Mouse (Mus musculus) left cerebral cortex, adult 11 months (tissue): ENCODE data around the gene Sord.
"Not testable (repeated sequence)": the region's sequence is repeated elsewhere in the genome, so short reads cannot be mapped to it uniquely, and the experiment has no call there.

Source experiments
- DNase-seq: peaks from one replicate; pipeline ENCODE4 v3.0.0; 2022; ENCODE audit warnings: low spot score

Gene Sord

DNA sequence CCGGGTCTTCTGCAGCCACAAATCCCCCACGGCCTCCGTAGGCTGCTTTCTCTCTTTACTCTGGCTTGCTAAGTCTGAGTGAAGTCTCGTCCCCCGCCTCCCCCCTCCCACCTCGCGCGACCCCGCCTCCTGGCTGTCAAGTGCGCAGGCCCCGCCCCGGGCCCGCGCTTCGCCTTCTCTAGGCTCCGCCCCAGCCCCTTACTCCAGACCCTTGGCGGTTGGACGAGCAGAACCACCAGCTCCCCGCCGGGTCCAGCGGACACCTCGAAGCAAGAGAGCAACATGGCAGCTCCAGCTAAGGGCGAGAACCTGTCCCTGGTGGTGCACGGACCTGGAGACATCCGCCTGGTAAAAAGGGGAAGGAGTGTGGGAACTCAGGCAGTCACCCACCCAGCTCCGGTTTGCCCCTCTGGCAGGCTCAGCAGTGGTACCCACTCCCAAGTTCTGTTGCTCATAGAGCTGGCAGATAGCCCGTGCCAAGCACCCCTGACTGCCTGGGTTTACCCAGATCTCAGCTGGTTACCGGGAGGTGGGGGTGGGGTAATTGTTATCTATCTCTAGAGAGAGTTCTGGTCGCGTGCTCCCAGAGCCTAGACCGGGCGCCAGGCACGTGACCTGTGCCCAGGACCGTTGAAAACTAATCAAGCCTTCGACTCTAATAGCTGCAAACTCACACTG lies at the start of gene Sord:
Gene Sord (plus strand): TSS at position 139 of the 678 bp plus-strand sequence.
- DNase-seq = peak; percentile 50

DNA sequence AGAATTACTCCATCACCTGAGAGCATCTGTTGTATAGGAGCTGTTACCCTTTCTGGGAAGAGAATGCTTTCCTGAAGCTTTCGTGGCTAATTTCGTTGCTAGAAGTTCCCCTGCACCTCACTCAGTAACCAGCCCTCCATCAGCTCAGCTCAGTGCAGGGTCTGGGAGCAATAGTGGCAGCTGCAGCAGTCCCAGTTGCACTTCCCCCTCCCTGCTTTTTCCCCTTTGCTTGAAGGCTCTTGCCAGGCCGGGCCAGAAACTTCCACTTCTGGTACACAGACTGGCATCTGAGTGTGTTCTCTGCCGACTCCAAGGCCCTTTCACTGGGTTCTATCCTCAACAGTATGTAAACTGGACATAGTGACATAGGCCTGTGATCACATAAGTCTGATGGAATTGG lies 49.5 kb upstream of the Sord start:
- no peak for DNase-seq

DNA sequence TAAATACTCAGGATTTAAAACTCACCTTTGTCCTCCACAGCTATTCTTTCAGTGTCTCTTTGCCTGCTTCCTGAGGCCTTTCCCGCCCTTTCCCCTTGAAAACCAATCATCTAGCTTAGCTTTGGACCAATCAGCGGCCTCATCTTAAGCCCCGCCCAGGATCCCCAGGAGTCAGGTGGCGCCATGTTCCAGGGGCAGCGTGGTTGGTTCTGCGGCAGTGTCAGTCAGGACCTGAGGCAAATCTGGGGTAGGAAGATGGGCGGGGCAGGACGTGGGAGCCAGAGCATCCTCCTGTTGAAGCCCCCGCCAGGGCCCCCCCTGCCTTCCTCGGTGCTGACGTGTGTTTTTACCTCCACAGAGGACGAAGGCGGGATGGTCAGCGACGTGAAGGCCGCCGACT lies 48.4 kb upstream of the Sord start, which contains the start of the genes Patl2 and Terb2:
Gene Patl2 (minus strand): TSS at position 84 of the 400 bp plus-strand sequence.
Gene Terb2 (plus strand): TSS at position 167 of the 400 bp plus-strand sequence.
- DNase-seq = no peak

DNA sequence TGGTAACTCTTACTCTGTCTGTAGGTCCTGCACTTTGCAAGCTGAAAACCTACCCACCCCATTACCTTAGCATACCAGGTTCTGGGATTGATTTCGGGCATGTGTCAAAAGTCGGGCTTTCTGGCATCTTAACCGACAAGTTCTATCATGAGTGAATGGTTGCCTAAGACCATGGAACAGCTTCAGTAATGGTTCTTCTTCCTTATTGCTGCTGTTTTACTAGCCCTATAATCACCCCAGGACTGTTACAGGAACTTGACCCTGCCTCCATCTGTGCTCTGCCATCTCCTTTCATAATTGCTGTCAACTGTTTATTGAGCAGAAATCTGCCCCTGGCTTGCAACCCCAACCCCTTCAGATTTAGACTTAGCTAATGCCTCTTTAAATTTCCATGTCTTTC lies 47.8 kb upstream of the Sord start:
- no peak for DNase-seq

DNA sequence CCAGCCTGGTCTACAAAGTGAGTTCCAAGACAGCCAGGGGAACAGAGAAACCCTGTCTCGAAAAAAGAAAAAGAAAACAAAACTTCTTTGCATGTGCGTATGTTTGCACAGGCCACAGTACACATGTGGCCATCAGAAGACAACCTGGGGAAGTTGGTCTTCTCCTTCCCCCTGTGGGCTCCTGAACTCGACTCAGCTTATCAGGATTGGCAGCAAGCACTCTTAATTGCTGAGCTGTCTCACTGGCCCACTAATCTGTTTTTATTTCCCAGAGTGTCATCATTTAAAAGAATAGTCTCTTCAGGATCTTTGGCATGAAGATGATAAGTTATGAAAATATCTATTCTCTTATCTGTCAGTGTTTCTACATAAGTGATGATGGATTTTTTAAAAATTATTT lies 42.7 kb upstream of the Sord start:
- no peak for DNase-seq

DNA sequence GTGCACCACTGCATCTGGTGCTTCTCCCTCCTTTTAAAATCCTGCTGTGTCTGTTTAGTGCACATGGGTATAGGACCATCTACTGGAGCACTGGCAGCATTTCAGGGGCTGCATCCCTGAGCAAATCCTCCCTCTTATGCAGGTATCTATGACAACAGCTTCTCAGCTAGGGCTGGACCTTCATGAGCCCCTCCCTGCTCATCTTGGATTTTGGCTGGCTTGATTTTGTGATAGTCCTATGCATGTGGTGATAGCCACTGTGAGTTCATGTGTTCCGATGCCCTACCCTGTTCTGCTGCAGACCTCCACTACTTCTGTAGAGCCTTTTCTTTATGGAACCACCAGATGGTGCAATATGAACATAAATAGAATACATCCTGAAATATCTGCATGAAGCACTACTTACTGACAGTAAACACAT lies 40.0 kb upstream of the Sord start:
- no peak for DNase-seq

DNA sequence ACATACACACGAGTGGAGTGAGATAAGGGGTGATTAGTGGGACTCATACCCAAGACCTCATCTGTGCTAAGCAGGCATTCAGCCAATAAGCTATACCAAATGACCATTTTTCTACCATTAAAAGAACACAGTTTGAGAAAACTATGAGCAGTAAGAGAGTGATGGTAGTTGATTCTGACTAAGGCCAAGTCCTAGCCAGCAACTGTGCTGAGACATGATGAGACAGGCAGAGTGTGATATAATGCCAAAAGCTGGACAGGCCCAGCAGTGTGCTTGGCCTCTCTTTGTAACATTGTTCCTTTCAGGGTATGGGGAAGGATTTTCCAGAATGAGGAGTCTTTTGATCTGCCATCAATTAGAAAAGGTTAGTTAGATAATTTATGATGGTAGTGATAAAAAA lies 33.0 kb upstream of the Sord start:
- no peak for DNase-seq

DNA sequence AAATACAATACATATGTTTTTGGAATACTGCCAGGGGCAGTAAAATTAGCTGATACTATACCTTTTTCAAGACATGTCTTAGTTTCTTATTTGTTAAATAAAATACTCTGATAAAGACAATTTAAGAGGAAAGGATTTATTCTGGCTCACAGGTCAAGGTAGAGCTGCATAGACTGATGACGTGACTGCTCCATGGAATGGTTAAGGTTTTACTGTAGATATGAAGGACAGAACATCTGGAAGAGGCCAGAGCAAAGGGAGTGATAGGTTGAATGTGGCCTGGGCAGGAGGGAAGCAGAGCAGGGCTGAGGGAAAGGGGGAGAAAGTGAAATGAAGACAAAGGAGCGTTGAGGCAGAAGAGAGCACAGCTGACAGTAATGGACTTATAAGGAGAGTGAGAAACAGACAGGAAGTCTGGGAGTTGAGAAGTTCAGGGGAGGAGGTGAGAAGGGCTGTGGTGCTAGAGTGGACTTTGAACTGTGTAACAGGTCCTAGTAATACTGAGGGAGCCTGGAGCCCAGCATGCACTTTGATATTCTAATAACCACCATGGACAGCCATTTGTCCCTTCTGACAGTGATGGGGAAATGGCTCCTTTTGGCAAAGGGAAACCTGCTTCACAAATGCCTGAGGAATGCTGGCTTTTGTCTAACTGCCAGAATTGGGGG lies 28.0 kb upstream of the Sord start:
- DNase-seq = no peak

DNA sequence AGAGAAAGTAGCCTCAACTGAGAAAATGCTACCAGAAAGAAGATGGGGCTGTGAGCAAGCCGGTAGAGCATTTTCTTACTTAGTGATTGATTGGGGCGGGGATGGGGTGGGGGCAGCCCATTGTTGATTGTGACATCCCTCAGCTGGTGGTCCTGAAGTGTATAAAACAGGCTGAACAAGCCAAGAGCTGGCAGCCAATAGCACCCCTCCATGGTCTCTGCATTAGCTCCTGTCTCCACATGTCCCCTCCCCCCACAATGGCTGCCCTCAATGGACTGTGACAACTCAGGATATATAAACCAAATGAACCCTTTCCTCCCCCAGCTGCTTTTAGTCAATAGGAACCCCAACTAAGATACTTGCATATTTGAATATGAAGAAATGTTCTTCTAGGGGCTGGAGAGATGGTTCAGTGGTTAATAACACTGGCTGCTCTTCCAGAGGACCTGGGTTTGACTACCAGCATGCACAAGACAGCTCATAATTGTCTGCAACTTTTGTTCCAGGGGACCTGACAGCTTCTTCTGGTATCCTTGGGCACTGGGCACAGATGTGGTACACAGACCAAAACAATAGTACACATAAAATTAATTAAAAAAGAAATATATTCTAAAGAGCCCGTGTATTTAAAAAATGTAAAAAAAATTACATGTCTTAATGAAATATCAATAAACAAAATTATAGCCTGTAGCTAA lies 23.9 kb upstream of the Sord start:
- no peak for DNase-seq

DNA sequence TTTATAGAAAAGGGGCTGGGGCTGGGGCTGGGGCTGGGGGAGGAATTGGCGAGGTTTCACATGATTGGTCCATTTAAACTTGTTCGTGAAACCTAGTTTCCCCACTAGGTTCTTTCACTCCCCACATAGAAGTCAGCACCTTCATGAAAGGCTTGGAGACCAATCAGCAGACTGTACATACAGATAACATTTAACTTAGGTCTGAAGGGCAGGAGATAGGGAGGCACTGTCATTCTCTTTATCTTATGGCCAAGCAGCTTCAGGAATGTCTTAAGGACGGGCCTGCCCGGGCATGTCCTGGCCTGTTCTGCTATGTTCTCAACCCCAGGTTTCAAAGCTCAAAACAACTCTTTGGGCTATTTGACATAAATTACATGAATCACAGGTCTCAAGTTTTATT lies 17.5 kb upstream of the Sord start:
- not testable (repeated sequence) for DNase-seq

DNA sequence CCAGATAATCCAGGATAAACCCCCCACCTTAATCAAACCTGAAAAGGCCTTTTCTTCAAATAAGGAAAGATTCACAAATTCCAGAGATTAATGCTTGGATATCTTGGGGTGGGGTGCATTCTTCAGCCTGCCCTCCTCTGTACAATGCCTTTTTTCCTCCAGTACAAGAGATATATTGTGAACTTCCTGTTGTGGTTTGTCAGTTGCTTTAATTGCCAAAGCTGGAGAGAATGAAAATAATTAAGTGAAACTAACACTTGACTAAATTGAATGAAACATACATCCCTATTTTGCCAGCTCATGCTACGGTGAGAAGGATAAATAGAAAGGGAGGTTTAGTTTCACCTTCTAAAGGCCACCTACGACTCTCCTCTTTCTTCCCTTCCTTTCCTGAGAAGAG lies 16.3 kb upstream of the Sord start:
- no peak for DNase-seq

DNA sequence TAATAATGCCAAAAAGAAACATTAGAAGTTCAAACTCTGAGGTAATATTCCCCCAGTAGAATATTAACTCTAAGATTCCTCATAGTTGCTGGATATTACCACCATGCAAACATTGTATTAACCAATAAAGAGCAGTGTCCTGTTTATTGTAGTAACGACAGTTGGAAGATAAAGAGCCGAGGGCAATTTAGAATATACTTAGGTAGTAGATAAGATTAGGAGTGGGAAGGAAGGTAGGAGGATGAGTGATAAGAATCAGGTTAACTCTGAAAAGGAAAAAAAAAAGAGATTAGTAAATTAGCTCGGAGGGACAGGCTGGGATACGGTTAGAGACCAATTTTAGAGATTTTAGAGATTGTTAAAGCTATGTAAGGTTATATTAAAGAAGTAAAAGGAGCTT lies 13.2 kb upstream of the Sord start:
- DNase-seq = no peak

DNA sequence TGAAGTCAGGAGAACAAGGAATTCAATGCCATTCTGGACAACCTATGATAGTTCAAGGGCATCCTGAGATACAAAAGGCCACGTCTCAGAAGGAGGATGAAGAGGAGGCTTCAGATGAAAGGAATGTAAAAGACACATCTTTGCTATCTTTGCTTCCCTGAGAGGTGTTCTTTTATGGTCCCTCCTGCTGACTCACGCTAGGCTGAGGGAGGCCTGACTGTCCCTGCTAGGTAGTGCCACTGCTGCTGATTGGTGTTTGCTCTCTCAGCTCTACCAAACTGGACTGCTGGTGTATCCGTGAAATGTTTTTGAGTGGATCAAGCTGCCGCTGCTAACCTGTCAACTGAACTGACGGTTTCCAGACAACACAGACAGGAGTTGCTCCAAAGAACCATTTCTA lies 12.8 kb upstream of the Sord start:
- no peak for DNase-seq

DNA sequence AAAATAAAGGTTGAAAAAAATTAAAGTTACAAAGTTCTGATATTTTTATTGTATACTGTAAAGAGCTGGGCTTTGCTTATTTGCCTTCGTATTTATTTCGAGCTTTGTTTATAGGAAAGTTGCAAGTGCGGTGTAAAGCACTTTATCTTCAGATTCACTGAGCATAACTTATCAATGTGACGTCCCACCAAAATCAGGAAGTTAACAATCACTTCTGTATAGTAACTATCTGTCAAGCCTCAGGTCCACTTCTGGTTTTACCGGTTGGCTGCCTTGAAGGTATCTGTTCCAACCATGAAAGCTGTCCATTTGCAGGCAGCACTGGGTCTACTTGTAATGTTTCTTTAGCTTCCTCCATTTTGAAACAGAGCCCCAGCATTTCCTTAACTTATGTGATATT lies 12.3 kb upstream of the Sord start:
- no peak for DNase-seq

DNA sequence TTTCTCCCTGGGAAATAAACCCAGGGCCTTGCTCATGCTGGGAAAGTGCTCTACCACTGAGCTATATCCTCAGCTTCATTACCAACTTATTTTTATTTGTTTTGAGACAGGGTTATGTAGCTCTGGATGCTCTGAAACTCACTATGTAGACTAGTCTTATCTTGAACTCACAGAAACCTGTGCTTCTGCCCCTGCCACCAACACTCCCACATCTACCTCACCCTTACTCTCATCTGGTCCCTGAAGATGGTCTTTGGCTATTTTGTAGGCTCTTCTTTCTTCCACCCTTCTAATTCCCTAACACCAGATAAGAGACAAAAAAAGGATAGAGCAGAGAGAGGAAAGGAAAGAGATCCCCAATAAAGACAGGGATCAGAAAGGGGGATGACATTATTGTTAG lies 10.9 kb upstream of the Sord start:
- no peak for DNase-seq

DNA sequence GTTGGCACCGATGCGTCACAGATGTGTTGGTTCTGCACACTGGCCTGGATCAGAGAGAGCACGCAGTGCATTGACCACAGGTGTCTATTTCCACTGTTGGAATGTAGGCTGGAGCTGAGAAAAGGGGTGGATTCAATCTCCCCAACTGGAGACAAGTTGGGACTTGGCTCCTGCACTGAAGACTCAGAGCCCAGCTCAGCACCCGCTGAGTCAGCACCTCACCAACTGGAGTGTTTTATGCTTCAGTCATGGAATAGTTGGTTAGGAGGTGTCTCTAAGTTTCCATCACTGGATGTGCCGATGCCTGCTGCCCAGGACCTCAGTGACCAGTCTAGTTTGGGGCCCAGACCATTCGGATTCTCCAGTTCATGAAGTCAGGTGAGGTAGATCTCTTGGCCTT lies 4.2 kb upstream of the Sord start:
- no peak for DNase-seq

DNA sequence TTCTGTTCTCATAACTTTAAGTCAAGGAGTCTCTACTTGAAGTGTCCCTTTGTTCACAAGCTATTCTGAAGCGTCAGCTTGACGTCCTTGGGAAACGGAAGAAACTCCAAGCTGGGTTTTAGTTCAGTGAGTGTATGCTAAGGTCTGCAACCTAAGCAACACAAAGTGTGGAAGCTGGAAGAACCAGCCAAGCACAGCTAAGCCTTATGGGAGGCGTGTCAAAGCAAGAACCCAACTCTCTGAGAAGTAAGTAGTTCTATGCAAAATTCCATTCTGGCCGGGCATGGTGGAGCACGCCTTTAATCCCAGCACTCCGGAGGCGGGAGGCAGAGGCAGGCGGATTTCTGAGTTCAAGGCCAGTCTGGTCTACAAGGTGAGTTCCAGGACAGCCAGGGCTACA lies 2.9 kb upstream of the Sord start:
- no peak for DNase-seq

DNA sequence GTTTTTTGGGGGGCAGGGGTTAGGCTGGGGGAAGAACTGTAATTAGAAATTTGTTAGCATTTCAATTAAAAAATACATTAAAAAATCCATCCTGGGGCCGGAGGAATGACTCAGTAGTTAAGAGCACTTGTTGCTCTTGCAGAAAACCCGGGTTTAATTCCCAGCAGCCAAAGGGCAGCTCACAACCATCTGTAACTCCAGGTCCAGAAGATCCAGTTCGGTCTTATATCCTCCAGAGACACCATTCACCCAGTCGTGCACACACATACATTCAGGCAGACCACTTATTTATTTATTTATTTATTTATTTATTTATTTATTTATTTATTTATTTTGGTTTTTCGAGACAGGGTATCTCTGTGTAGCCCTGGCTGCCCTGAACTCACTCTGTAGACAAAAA lies 1.2 kb upstream of the Sord start:
- no peak for DNase-seq

DNA sequence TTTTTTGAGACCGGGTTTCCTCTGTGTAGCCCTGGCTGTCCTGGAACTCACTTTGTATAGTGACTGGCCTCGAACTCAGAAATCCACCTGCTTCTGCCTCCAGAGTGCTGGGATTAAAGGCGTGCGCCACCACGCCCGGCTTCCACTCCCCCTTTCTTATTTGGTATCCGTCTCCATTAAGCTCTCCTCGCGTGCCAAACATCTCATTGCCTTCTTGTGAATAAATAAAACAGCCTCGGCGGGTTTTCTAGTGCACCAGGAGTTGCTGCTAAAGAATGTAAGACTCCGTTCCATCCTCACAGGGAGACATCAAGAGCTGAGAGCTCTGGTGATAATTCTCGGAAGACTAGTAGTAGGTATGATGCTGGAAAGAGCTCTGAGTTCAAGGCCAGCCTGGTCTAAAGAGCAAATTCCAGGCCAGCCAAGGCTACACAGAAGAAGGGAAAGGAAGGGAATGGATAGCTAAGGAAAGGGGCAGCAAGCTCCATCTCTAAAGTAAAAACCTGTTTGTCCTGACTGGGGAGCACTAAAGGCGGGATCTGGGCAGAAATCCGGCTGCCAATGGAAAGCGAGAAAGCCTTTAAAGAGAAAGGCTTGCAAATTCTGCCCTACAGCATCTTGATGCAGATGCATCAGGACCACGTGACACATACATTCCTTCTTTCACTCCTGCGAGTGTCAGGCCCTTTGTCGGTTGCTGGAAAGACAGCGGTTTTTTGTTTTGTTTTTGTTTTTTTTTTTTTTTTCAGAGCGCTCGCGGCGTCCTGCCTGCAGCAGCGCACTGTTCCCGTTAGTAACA lies 591 bp upstream of the Sord start:
- peak; percentile 21 for DNase-seq

DNA sequence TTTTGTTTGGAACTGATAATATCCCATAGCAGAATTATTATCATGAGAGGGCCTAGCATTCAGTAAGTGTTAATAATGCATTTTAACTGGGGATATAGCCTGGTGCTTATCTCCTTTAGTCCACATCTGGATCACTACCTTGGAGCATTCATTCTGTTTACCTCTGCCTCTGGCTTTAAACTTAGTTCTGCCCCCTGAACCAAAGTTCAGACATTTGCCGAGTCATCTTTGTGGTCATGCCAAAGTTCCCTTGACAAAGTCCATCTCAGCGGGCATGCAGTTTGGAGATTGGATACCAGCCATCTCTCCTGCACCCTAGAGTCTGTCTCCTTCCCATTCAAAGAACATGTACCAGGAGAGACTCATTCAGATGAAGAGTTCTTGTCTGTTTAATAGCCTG lies 876 bp downstream of the Sord start:
- DNase-seq = no peak

DNA sequence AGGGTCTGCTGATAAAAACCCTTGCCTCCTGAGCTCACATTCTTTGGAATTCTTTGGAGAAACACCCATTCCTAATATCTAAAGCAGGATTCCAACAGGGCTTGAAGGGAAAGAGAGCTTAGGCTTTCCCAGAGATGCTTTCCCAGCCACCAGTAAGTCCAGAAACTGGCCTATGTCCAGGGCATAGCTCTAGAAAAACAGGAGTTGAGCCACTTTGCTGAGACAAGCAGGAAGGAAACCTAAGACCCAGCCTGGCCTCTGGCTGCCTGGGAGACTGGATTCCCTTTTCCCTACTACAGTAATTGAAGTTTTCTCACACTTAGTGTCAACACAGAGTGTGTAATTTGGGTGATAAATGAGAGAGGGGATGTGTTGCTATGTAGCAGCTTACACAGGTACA lies 1.8 kb downstream of the Sord start:
- no peak for DNase-seq

DNA sequence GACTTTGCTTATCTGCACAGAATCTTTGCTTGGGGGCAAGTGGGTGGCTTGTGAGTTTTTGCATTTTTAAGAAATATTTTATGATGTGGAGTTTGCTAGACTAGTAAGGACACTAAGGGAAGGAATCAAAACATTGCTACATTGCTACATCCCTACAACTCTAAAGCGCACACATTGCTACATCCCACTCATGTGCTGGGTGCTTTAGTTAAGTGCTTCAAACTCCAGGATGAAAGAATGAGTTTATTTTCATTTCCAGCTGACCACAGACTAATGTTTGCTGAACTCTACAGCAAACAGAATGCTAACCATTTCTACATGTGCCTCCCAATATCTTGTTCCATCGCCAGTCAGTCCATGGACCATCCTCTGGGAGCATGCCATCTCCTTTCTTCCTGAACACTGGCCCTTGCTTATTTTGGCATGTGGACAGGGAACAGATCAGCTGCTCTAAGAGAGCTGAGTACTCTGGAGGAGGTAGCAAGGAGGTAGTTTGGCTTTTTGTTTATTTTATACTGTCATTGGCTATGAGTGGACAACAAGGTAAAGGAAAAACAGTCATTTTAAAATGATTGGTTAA lies 3.4 kb downstream of the Sord start:
- DNase-seq = no peak
